Mouse (Mus musculus) lung, embryonic 15.5 days (tissue): ENCODE measurements around the gene Cyp2d11. TPM values are rescaled to one million over a fixed set of nuclear protein-coding genes. Genes with fewer than 3 reads are reported as not detected.
"Not testable (repeated sequence)": the region's sequence is repeated elsewhere in the genome, so short reads cannot be mapped to it uniquely, and the experiment has no call there.

Experiments
- ATAC-seq: fragments of 200-750 bp; cut with Nextera tagmentation; 2 replicates; pipeline ENCODE4 v1.8.0; 2017; ENCODE audit warnings: moderate number of reproducible peaks, borderline replicate concordance; ENCODE audit not compliant: low FRiP score, low TSS enrichment; ENCODE audit errors: extremely low read depth
- H3K27ac ChIP-seq: fragments of 300-500 bp; sonication (generic); 2 replicates; pipeline ENCODE4 v1.5.1; 2015; ENCODE audit warnings: moderate library complexity, mild to moderate bottlenecking, inconsistent platforms
- H3K27me3 ChIP-seq: fragments of 300-500 bp; sonication (generic); 2 replicates; pipeline ENCODE4 v1.6.1; 2015; ENCODE audit warnings: inconsistent platforms
- H3K36me3 ChIP-seq: fragments of 300-500 bp; sonication (generic); 2 replicates; pipeline ENCODE4 v1.6.1; 2015; ENCODE audit warnings: inconsistent platforms
- H3K4me1 ChIP-seq: fragments of 300-500 bp; sonication (generic); 2 replicates; pipeline ENCODE4 v1.6.1; 2015; ENCODE audit warnings: inconsistent platforms
- H3K4me2 ChIP-seq: fragments of 300-500 bp; sonication (generic); 2 replicates; pipeline ENCODE4 v1.6.1; 2015; ENCODE audit warnings: inconsistent platforms, mild to moderate bottlenecking, moderate library complexity
- H3K4me3 ChIP-seq: fragments of 300-500 bp; sonication (generic); 2 replicates; pipeline ENCODE4 v1.5.1; 2015; ENCODE audit warnings: mild to moderate bottlenecking, inconsistent platforms
- H3K9ac ChIP-seq: fragments of 300-500 bp; sonication (generic); 2 replicates; pipeline ENCODE4 v1.6.1; 2015; ENCODE audit warnings: inconsistent platforms
- H3K9me3 ChIP-seq: fragments of 300-500 bp; sonication (generic); 2 replicates; pipeline ENCODE4 v1.6.1; 2016; ENCODE audit warnings: inconsistent platforms
- WGBS: fragments of 180-500 bp; shearing (Covaris S2); methylation state at CpG from one replicate; pipeline ENCODE4 v1.1.7; 2015; 5-methylcytosine and 5-hydroxymethylcytosine counted together
- polyA plus RNA-seq: library from polyadenylated mRNA; unstranded; fragments of >200 nt; fragmentation: Nextera tagmentation; extraction: Ambion mirVana; gene quantifications from 2 replicates; pipeline ENCODE4 v1.2.1, GENCODE M21; 2015

Gene Cyp2d11
- polyA plus RNA-seq, 1 experiment from 2014 or later: not detected

GRCm38 (mm10) chr15:82407536-82407935, 13.7 kb upstream of the Cyp2d11 start:
- H3K36me3 ChIP-seq: no peaks in the 10 kb centered on the region
- no peaks in the 10 kb centered on the region for H3K27me3 ChIP-seq
- 66% methylated on average over 4 of the region's 4 CpGs for WGBS
- ATAC-seq: no peak
- no peaks in the 10 kb centered on the region for H3K9me3 ChIP-seq
- H3K4me2 ChIP-seq: no peak overlapping the region
- H3K9ac ChIP-seq: no peak overlapping the region
- no peak overlapping the region for H3K27ac ChIP-seq
- no peak overlapping the region for H3K4me3 ChIP-seq
- H3K4me1 ChIP-seq: no peaks in the 10 kb centered on the region

- H3K4me1 ChIP-seq: no peaks in the 10 kb centered on the region
- no peak within 1 kb of the TSS for H3K27ac ChIP-seq
- H3K9ac ChIP-seq: no peak within 1 kb of the TSS
- ATAC-seq: no peak
- no peaks in the 10 kb centered on the region for H3K27me3 ChIP-seq
- WGBS: 91% methylated on average over 6 of the region's 6 CpGs
- no peaks in the 10 kb centered on the region for H3K36me3 ChIP-seq
- no peaks in the 10 kb centered on the region for H3K9me3 ChIP-seq
- H3K4me3 ChIP-seq: no peak within 1 kb of the TSS
- H3K4me2 ChIP-seq: no peak within 1 kb of the TSS
These were observed 13.2 kb upstream of the Cyp2d11 start, which contains the start of gene Cyp2d10 for GRCm38 (mm10) chr15:82406981-82407380. Gene Cyp2d10 (minus strand): TSS chr15:82407195.

GRCm38 (mm10) chr15:82404163-82404562, 10.3 kb upstream of the Cyp2d11 start:
- Histone ChIP-seq H3K4me3 (no peak overlapping the region), H3K9ac (no peak overlapping the region), H3K4me2 (no peak overlapping the region), H3K9me3 (no peaks in the 10 kb centered on the region), H3K27me3 (no peaks in the 10 kb centered on the region), H3K4me1 (no peaks in the 10 kb centered on the region), H3K36me3 (no peaks in the 10 kb centered on the region), H3K27ac (no peak overlapping the region)
- ATAC-seq: no peak
- WGBS: 80% methylated on average over 3 of the region's 3 CpGs

GRCm38 (mm10) chr15:82403606-82404005, 9.8 kb upstream of the Cyp2d11 start:
- H3K4me1 ChIP-seq: no peaks in the 10 kb centered on the region
- no peak overlapping the region for H3K4me3 ChIP-seq
- H3K9me3 ChIP-seq: no peaks in the 10 kb centered on the region
- no peak overlapping the region for H3K27ac ChIP-seq
- no peak overlapping the region for H3K4me2 ChIP-seq
- no peak overlapping the region for H3K9ac ChIP-seq
- ATAC-seq: no peak
- no peaks in the 10 kb centered on the region for H3K36me3 ChIP-seq
- no peaks in the 10 kb centered on the region for H3K27me3 ChIP-seq
- WGBS: 89% methylated on average over 9 of the region's 9 CpGs

- Histone ChIP-seq H3K27me3 (no peaks in the 10 kb centered on the region), H3K4me2 (no peak overlapping the region), H3K4me3 (no peak overlapping the region), H3K9me3 (no peaks in the 10 kb centered on the region), H3K27ac (no peak overlapping the region), H3K9ac (no peak overlapping the region), H3K4me1 (no peaks in the 10 kb centered on the region), H3K36me3 (no peaks in the 10 kb centered on the region)
- WGBS: 84% methylated on average over 6 of the region's 6 CpGs
- no peak for ATAC-seq
These were observed 8.9 kb upstream of the Cyp2d11 start for GRCm38 (mm10) chr15:82402741-82403140.

- Histone ChIP-seq H3K4me1 (no peaks in the 10 kb centered on the region), H3K27me3 (no peaks in the 10 kb centered on the region), H3K4me2 (no peak overlapping the region), H3K36me3 (no peaks in the 10 kb centered on the region), H3K9ac (no peak overlapping the region), H3K4me3 (no peak overlapping the region), H3K27ac (no peak overlapping the region), H3K9me3 (no peaks in the 10 kb centered on the region)
- no peak for ATAC-seq
These were observed 8.3 kb upstream of the Cyp2d11 start for GRCm38 (mm10) chr15:82402106-82402505.

- H3K27me3 ChIP-seq: no peaks in the 10 kb centered on the region
- H3K4me2 ChIP-seq: no peak overlapping the region
- no peaks in the 10 kb centered on the region for H3K36me3 ChIP-seq
- no peak overlapping the region for H3K4me3 ChIP-seq
- H3K27ac ChIP-seq: no peak overlapping the region
- ATAC-seq: no peak
- no peaks in the 10 kb centered on the region for H3K9me3 ChIP-seq
- H3K9ac ChIP-seq: no peak overlapping the region
- WGBS: 72% methylated on average over 2 of the region's 2 CpGs
- H3K4me1 ChIP-seq: no peaks in the 10 kb centered on the region
These were observed 7.7 kb upstream of the Cyp2d11 start for GRCm38 (mm10) chr15:82401516-82401915.

GRCm38 (mm10) chr15:82395955-82396354, 2.1 kb upstream of the Cyp2d11 start:
- WGBS: 61% methylated on average over 3 of the region's 3 CpGs
- not testable (repeated sequence) for H3K9ac ChIP-seq, H3K4me2 ChIP-seq, H3K9me3 ChIP-seq, H3K27ac ChIP-seq, H3K36me3 ChIP-seq, H3K4me3 ChIP-seq, H3K27me3 ChIP-seq, H3K4me1 ChIP-seq, ATAC-seq

GRCm38 (mm10) chr15:82389916-82390315, 3.9 kb downstream of the Cyp2d11 start:
- H3K4me3 ChIP-seq, H3K9me3 ChIP-seq, H3K4me2 ChIP-seq, H3K27me3 ChIP-seq, H3K9ac ChIP-seq, H3K27ac ChIP-seq, H3K36me3 ChIP-seq, H3K4me1 ChIP-seq, ATAC-seq: not testable (repeated sequence)
- WGBS: 88% methylated on average over 10 of the region's 10 CpGs

- H3K4me1 ChIP-seq: no peaks in the 10 kb centered on the region; the same call in 1 of the 2 replicates
- no peak overlapping the region for H3K27ac ChIP-seq
- H3K4me2 ChIP-seq: no peak overlapping the region
- no peaks in the 10 kb centered on the region for H3K27me3 ChIP-seq
- H3K9me3 ChIP-seq: no peaks in the 10 kb centered on the region
- WGBS: 79% methylated on average over 2 of the region's 2 CpGs
- no peak for ATAC-seq
- H3K9ac ChIP-seq: no peak overlapping the region
- H3K4me3 ChIP-seq: no peak overlapping the region
- no peaks in the 10 kb centered on the region for H3K36me3 ChIP-seq
These were observed 8.1 kb downstream of the Cyp2d11 start for GRCm38 (mm10) chr15:82385729-82386128.

- Histone ChIP-seq H3K9me3 (no peaks in the 10 kb centered on the region), H3K9ac (no peak overlapping the region), H3K4me3 (no peak overlapping the region), H3K4me1 (peaks cover 19% of the 10 kb centered on the region; the same call in 1 of the 2 replicates), H3K27ac (no peak overlapping the region), H3K4me2 (no peak overlapping the region), H3K27me3 (no peaks in the 10 kb centered on the region), H3K36me3 (no peaks in the 10 kb centered on the region)
- WGBS: 88% methylated on average over 2 of the region's 2 CpGs
- ATAC-seq: no peak
These were observed 11.4 kb downstream of the Cyp2d11 start for GRCm38 (mm10) chr15:82382441-82382840.

GRCm38 (mm10) chr15:82380714-82381062, 13.1 kb downstream of the Cyp2d11 start:
- no peaks in the 10 kb centered on the region for H3K27me3 ChIP-seq
- H3K27ac ChIP-seq: no peak overlapping the region
- H3K9ac ChIP-seq: no peak overlapping the region
- WGBS: 23% methylated on average over 7 of the region's 7 CpGs
- peaks cover 31% of the 10 kb centered on the region for H3K4me1 ChIP-seq
- no peaks in the 10 kb centered on the region for H3K36me3 ChIP-seq
- ATAC-seq: no peak
- H3K4me3 ChIP-seq: peak overlapping the region; percentile 45
- H3K9me3 ChIP-seq: no peaks in the 10 kb centered on the region
- H3K4me2 ChIP-seq: peak overlapping the region; percentile 72
